Mouse (Mus musculus): ENCODE data around the gene Cntn4. TPM values are rescaled to one million over a fixed set of nuclear protein-coding genes. Genes with fewer than 3 reads are reported as not detected.

Gene Cntn4
- polyA plus RNA-seq, 1 experiment = 0.12 TPM

DNA sequence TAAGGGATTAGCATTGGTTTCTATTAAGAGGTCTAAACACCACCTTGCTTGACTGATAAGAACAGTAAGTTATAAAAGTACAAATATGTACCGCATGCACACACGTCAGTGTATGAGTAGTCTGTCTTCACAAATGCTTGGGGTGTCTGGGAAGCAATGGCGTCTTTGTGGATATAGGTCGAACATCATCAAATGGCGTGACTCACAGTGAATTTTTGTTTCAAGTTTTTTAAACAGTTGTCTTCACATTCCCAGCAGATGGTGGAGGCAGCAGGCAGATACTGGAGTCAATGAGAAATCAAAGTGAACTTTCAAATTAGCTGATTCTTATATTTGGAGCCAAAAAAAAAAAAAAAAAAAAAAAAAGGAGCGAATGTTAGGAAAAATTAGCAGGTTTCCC, 604.2 kb downstream of the Cntn4 start:
- DNase-seq = no peak
- Histone ChIP-seq H3K4me3 (replicated peaks; ENCODE audit: extremely low read depth, low read depth, low read length) (no peak overlapping the region), H3K4me1 (ENCODE audit: control insufficient read depth, insufficient read depth, low read length) (no peaks in the 10 kb centered on the region)
- 83% methylated on average over 6 of the region's 6 CpGs for WGBS
- TF ChIP-seq POLR2A (IDR thresholded peaks at IDR 0.05; ENCODE audit: borderline replicate concordance, extremely low read depth, low read depth, low read length) (no peak), CTCF (IDR thresholded peaks at IDR 0.05; ENCODE audit: insufficient read depth, low read length) (no peak)

DNA sequence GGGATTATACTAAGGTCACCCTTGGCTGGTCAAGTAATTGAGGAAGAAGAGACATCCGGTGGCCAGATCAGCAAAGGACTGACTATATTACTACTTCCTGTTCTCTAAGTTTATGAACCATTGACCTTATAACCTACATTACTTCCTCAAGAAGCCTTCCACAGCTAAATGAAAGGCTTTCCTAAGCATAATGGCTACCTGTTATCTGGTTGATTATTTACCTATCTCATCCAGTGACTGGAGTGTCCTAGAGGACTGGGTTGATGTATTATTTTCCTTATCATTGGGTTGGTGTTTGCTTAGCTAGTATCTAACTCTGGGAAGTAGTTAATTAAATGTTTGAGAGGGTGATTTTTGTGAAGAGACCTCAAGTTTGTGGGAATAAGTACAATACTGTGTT, 606.4 kb downstream of the Cntn4 start:
- Histone ChIP-seq H3K4me3 (replicated peaks; ENCODE audit: extremely low read depth, low read depth, low read length) (no peak overlapping the region), H3K4me1 (ENCODE audit: control insufficient read depth, insufficient read depth, low read length) (no peaks in the 10 kb centered on the region)
- 9% methylated on average over 1 of the region's 1 CpGs for WGBS
- TF ChIP-seq CTCF (IDR thresholded peaks at IDR 0.05; ENCODE audit: insufficient read depth, low read length) (no peak), POLR2A (IDR thresholded peaks at IDR 0.05; ENCODE audit: borderline replicate concordance, extremely low read depth, low read depth, low read length) (no peak)
- DNase-seq = no peak

- 48% methylated on average over 1 of the region's 1 CpGs for WGBS
- H3K4me3 ChIP-seq (replicated peaks; ENCODE audit: extremely low read depth, low read depth, low read length) = no peak overlapping the region
- H3K4me1 ChIP-seq (ENCODE audit: control insufficient read depth, insufficient read depth, low read length) = no peaks in the 10 kb centered on the region
- no peak for DNase-seq
- TF ChIP-seq POLR2A (IDR thresholded peaks at IDR 0.05; ENCODE audit: borderline replicate concordance, extremely low read depth, low read depth, low read length) = no peak
- TF ChIP-seq CTCF (IDR thresholded peaks at IDR 0.05; ENCODE audit: insufficient read depth, low read length) = no peak
These were observed 622.0 kb downstream of the Cntn4 start for GRCm38 (mm10) chr6:106299451-106299850.

GRCm38 (mm10) chr6:106300179-106300578, 622.7 kb downstream of the Cntn4 start:
- H3K4me1 ChIP-seq (ENCODE audit: control insufficient read depth, insufficient read depth, low read length) = no peaks in the 10 kb centered on the region
- 42% methylated on average over 3 of the region's 3 CpGs for WGBS
- TF ChIP-seq CTCF (IDR thresholded peaks at IDR 0.05; ENCODE audit: insufficient read depth, low read length) (no peak), POLR2A (IDR thresholded peaks at IDR 0.05; ENCODE audit: borderline replicate concordance, extremely low read depth, low read depth, low read length) (no peak)
- no peak for DNase-seq
- H3K4me3 ChIP-seq (replicated peaks; ENCODE audit: extremely low read depth, low read depth, low read length) = no peak overlapping the region

- Histone ChIP-seq H3K4me3 (replicated peaks; ENCODE audit: extremely low read depth, low read depth, low read length) (no peak overlapping the region), H3K4me1 (ENCODE audit: control insufficient read depth, insufficient read depth, low read length) (no peaks in the 10 kb centered on the region)
- WGBS = 44% methylated on average over 4 of the region's 4 CpGs
- TF ChIP-seq CTCF (IDR thresholded peaks at IDR 0.05; ENCODE audit: insufficient read depth, low read length) = no peak
- no peak for TF ChIP-seq POLR2A (IDR thresholded peaks at IDR 0.05; ENCODE audit: borderline replicate concordance, extremely low read depth, low read depth, low read length)
- DNase-seq = no peak
These were observed 625.0 kb downstream of the Cntn4 start for GRCm38 (mm10) chr6:106302435-106302834.

DNA sequence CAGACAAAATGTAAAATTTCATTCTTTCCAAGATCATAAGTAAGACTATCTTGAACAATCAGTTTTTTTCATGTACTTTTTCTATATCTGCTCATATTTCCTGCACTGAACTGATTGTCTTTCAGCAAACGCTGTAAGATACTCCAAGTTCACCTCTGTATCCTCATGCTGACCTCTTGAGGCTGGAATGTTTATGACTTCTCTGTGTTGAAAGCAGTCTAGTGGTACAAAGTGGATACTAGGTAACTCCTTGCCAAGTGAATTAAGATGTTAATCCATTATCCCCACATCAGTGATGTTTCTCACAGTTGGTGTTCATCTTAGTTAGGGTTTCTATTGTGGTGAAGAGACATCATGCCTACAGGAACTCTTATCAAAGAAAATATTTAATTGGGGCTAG, 651.5 kb downstream of the Cntn4 start:
- DNase-seq = no peak
- H3K4me1 ChIP-seq (ENCODE audit: control insufficient read depth, insufficient read depth, low read length) = no peaks in the 10 kb centered on the region
- WGBS = 38% methylated on average over 1 of the region's 1 CpGs
- no peak overlapping the region for H3K4me3 ChIP-seq (replicated peaks; ENCODE audit: extremely low read depth, low read depth, low read length)
- TF ChIP-seq POLR2A (IDR thresholded peaks at IDR 0.05; ENCODE audit: borderline replicate concordance, extremely low read depth, low read depth, low read length) (no peak), CTCF (IDR thresholded peaks at IDR 0.05; ENCODE audit: insufficient read depth, low read length) (no peak)

GRCm38 (mm10) chr6:106329636-106330035, 652.2 kb downstream of the Cntn4 start:
- WGBS = 76% methylated on average over 1 of the region's 1 CpGs
- no peak for DNase-seq
- no peak overlapping the region for H3K4me3 ChIP-seq (replicated peaks; ENCODE audit: extremely low read depth, low read depth, low read length)
- no peaks in the 10 kb centered on the region for H3K4me1 ChIP-seq (ENCODE audit: control insufficient read depth, insufficient read depth, low read length)
- TF ChIP-seq POLR2A (IDR thresholded peaks at IDR 0.05; ENCODE audit: borderline replicate concordance, extremely low read depth, low read depth, low read length) (no peak), CTCF (IDR thresholded peaks at IDR 0.05; ENCODE audit: insufficient read depth, low read length) (no peak)

DNA sequence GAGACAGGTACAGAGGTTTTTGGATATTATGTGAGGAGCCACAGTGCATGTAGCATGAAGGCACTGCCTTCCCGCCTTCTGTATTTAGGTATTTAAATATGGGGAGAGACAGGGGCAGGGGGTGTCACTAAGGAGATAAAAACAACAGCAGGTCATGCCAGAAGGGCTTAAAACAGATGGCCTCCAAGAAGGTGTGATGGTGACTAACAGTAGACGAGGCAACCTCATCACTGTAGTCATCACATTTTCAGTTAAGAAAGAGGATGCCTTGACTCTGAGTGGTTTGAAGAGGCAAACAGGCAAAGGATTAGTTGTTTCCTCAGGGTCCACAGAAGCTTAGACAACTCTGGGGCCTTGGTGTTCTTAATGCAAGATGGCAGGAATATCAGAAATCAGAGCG, 655.0 kb downstream of the Cntn4 start:
- Histone ChIP-seq H3K4me1 (ENCODE audit: control insufficient read depth, insufficient read depth, low read length) (no peaks in the 10 kb centered on the region), H3K4me3 (replicated peaks; ENCODE audit: extremely low read depth, low read depth, low read length) (no peak overlapping the region)
- no peak for DNase-seq
- 79% methylated on average over 3 of the region's 3 CpGs for WGBS
- TF ChIP-seq CTCF (IDR thresholded peaks at IDR 0.05; ENCODE audit: insufficient read depth, low read length) = no peak
- no peak for TF ChIP-seq POLR2A (IDR thresholded peaks at IDR 0.05; ENCODE audit: borderline replicate concordance, extremely low read depth, low read depth, low read length)

- no peak for DNase-seq
- no peaks in the 10 kb centered on the region for H3K4me1 ChIP-seq (ENCODE audit: control insufficient read depth, insufficient read depth, low read length)
- TF ChIP-seq POLR2A (IDR thresholded peaks at IDR 0.05; ENCODE audit: borderline replicate concordance, extremely low read depth, low read depth, low read length) = no peak
- TF ChIP-seq CTCF (IDR thresholded peaks at IDR 0.05; ENCODE audit: insufficient read depth, low read length) = no peak
- no peak overlapping the region for H3K4me3 ChIP-seq (replicated peaks; ENCODE audit: extremely low read depth, low read depth, low read length)
- WGBS = 64% methylated on average over 1 of the region's 1 CpGs
These were observed 655.5 kb downstream of the Cntn4 start for GRCm38 (mm10) chr6:106332933-106333332.

DNA sequence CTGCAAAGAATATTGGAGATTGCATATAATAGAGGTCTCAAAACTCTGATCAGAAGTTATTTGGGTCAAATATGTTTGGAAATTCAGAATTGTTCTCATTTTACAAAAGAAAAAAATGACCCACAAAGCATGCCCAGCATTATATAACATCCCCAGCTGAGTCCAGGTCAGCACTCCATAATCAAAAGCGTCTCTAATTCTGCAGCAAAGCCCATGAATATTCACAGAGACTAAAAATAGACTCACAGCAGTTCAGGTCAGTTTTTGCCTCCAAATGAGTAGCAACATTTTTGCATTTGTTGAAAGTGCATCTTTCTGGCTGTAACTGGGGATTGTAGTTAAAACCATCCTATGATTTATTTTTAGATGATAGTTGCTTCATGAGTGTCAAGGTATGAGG, 657.6 kb downstream of the Cntn4 start:
- no peak overlapping the region for H3K4me3 ChIP-seq (replicated peaks; ENCODE audit: extremely low read depth, low read depth, low read length)
- no peaks in the 10 kb centered on the region for H3K4me1 ChIP-seq (ENCODE audit: control insufficient read depth, insufficient read depth, low read length)
- no peak for DNase-seq
- 33% methylated on average over 1 of the region's 1 CpGs for WGBS
- TF ChIP-seq POLR2A (IDR thresholded peaks at IDR 0.05; ENCODE audit: borderline replicate concordance, extremely low read depth, low read depth, low read length) (no peak), CTCF (IDR thresholded peaks at IDR 0.05; ENCODE audit: insufficient read depth, low read length) (no peak)
